Comparison of ENCODE assay signal across 7 mouse cellular contexts in genomic region chr1:118388127-118388756, GRCm38 (mm10). TPM values are rescaled to one million over a fixed set of nuclear protein-coding genes. Genes with fewer than 3 reads are reported as not detected.
DNase-seq lines count a peak whose midpoint lies in the region; ATAC-seq lines count a peak whose summit lies in the region.

No protein-coding gene starts in this region.

- peak overlapping the region; percentile 71 for H3K9ac ChIP-seq in midbrain, embryonic 11.5 days (ENCODE audit: low read length)

- H3K4me2 ChIP-seq in midbrain, embryonic 11.5 days, result peak overlapping the region; percentile 61

- no peaks in the 10 kb centered on the region for H3K9me3 ChIP-seq in midbrain, embryonic 11.5 days (ENCODE audit: control insufficient read depth, low read length)

- peak overlapping the region; percentile 65 for H3K4me3 ChIP-seq in midbrain, embryonic 11.5 days (ENCODE audit: low read depth, low read length)

- peak; percentile 64 for ATAC-seq in inflammation-experienced regulatory T-cells, adult 6 months
- ATAC-seq in midbrain, embryonic 11.5 days (ENCODE audit: low FRiP score), result peak; percentile 36

- intact Hi-C loops in gastrocnemius, postnatal 14 days (cut with DNase I; ENCODE audit: low total_unique reads), result loop anchor here (5.0 to 10.0 kb wide), 2 partner anchors 53 to 64 kb away; no protein-coding TSS in a partner anchor
- intact Hi-C loops in left cerebral cortex, postnatal 4 days (cut with DNase I), result loop anchor here (5.0 kb wide), 1 partner anchor 69 kb away; no protein-coding TSS in a partner anchor

- under 1% methylated on average over 19 of the region's 19 CpGs for WGBS in midbrain, embryonic 11.5 days

- H3K27me3 ChIP-seq in midbrain, embryonic 11.5 days (ENCODE audit: control insufficient read depth, insufficient read depth, low read length), result no peaks in the 10 kb centered on the region

- no peaks in the 10 kb centered on the region for H3K36me3 ChIP-seq in midbrain, embryonic 11.5 days (ENCODE audit: control insufficient read depth, insufficient read depth, low read length)

- peaks cover 7% of the 10 kb centered on the region for H3K4me1 ChIP-seq in midbrain, embryonic 11.5 days (ENCODE audit: control insufficient read depth, insufficient read depth, low read length)

- H3K27ac ChIP-seq in midbrain, embryonic 11.5 days (ENCODE audit: low read depth, low read length), result peak overlapping the region; percentile 94

- peak; percentile 81 for DNase-seq in adrenal gland, adult 2 months
- peak; percentile 85 for DNase-seq in embryo, embryonic 10 days (ENCODE audit: low spot score)
- DNase-seq in gastrocnemius, postnatal 14 days, result peak; percentile 70
- DNase-seq in left cerebral cortex, postnatal 4 days, result peak; percentile 59
- DNase-seq in midbrain, embryonic 11.5 days (ENCODE audit: low spot score, missing footprints), result peak; percentile 96
- peak; percentile 63 for DNase-seq in right cerebral cortex, postnatal 4 days

RNA-seq across cellular contexts. Expression of gene Clasp1, which starts 0.6 kb away (rescaled TPM):
- total RNA-seq in adrenal gland, adult 2 months (2021), result 10 to 100 TPM; 36.0 to 42.9 TPM
- polyA plus RNA-seq in adrenal gland, adult 2 months (2012; rRNA removed), result 13.1 and 14.9 TPM in 2 replicates
- 10 to 100 TPM; 53.0 to 66.0 TPM for total RNA-seq in gastrocnemius, postnatal 14 days (2021)
- 10 to 100 TPM; 40.7 to 65.0 (median 41.0) TPM for polyA plus RNA-seq in inflammation-experienced regulatory T-cells, adult 6 months (2017; shearing (Covaris generic))
- 100 to 1,000 TPM; 219 to 233 TPM for total RNA-seq in left cerebral cortex, postnatal 4 days (2021)
- 90.6 and 96.8 TPM in 2 replicates for polyA plus RNA-seq in midbrain, embryonic 11.5 days (2014; fragmentation: Nextera tagmentation; extraction: Ambion mirVana)

Comparison
In these comparisons a context has a peak if more than half of its experiments do, and no peak if none do; other contexts are left out.
1. Peak in every context shown above with its lines: DNase-seq, ATAC-seq, H3K4me3 ChIP-seq and H3K27ac ChIP-seq.